Mouse (Mus musculus) spleen, adult 2 months (tissue): ENCODE data around the gene Agpat4.

Experiments
- CTCF ChIP-seq: fragments of 200-500 bp; IDR thresholded peaks from 2 replicates; pipeline ENCODE4 v1.5.1; 2011; ENCODE audit warnings: mild to moderate bottlenecking, inconsistent platforms; ENCODE audit not compliant: insufficient read depth, insufficient read length, insufficient replicate concordance; ENCODE audit errors: extremely low read depth
- POLR2A ChIP-seq: fragments of 200-500 bp; IDR thresholded peaks from 2 replicates; pipeline ENCODE4 v1.6.1; 2011; ENCODE audit warnings: low read depth, low read length, inconsistent platforms

- no peak for TF ChIP-seq CTCF
- TF ChIP-seq POLR2A, result no peak
These were observed 144.3 kb downstream of the Agpat4 start for GRCm38 (mm10) chr17:12262851-12263250.
